Mouse (Mus musculus) heart, embryonic 10.5 days (tissue): Measurements from ENCODE around the gene Gm10715. TPM values are rescaled to one million over a fixed set of nuclear protein-coding genes. Genes with fewer than 3 reads are reported as not detected.
"Not testable (repeated sequence)": the region's sequence is repeated elsewhere in the genome, so short reads cannot be mapped to it uniquely, and the experiment has no call there.

Experiments
- DNase-seq: peaks from one replicate; pipeline ENCODE4 v3.0.0-alpha.2; 2017; ENCODE audit warnings: low spot score
- H3K27ac ChIP-seq: fragments of 300-500 bp; sonication (generic); 2 replicates; pipeline ENCODE4 v1.5.1; 2016; ENCODE audit warnings: mild to moderate bottlenecking
- H3K27me3 ChIP-seq: fragments of 300-500 bp; sonication (generic); 2 replicates; pipeline ENCODE4 v1.6.1; 2016; ENCODE audit warnings: mild to moderate bottlenecking; ENCODE audit not compliant: poor library complexity, insufficient read depth, severe bottlenecking
- H3K36me3 ChIP-seq: fragments of 300-500 bp; sonication (generic); 2 replicates; pipeline ENCODE4 v1.6.1; 2016; ENCODE audit warnings: mild to moderate bottlenecking, moderate library complexity
- H3K4me1 ChIP-seq: fragments of 300-500 bp; sonication (generic); 2 replicates; pipeline ENCODE4 v1.6.1; 2016; ENCODE audit warnings: mild to moderate bottlenecking
- H3K4me3 ChIP-seq: fragments of 300-500 bp; sonication (generic); 2 replicates; pipeline ENCODE4 v1.5.1; 2016; ENCODE audit warnings: mild to moderate bottlenecking, moderate library complexity
- H3K9me3 ChIP-seq: fragments of 300-500 bp; sonication (generic); 2 replicates; pipeline ENCODE4 v1.6.1; 2016; ENCODE audit warnings: mild to moderate bottlenecking, moderate library complexity
- WGBS: fragments of 180-500 bp; shearing (Covaris S2); methylation state at CpG from one replicate; pipeline ENCODE4 v1.1.7; 2016; 5-methylcytosine and 5-hydroxymethylcytosine counted together
- microRNA-seq: library from miRNA; unstranded; fragments of <30 nt; microRNA quantifications from one replicate; pipeline ENCODE4, GENCODE M21; 2017
- polyA plus RNA-seq: library from polyadenylated mRNA; unstranded; fragments of >200 nt; fragmentation: Nextera tagmentation; extraction: Ambion mirVana; gene quantifications from 2 replicates; pipeline ENCODE4 v1.2.1, GENCODE M21; 2016

Gm10715 gene
- polyA plus RNA-seq, 1 experiment from 2014 or later: not detected

GRCm38 (mm10) chr9:3030677-3031318 lies 5.9 kb upstream of the Gm10715 start:
- H3K4me1 ChIP-seq: not testable (repeated sequence)
- 58% methylated on average over 2 of the region's 10 CpGs for WGBS
- peak; percentile 97 for DNase-seq

GRCm38 (mm10) chr9:3034299-3034698 lies 2.4 kb upstream of the Gm10715 start, which contains the start of gene Gm17535:
Gm17535 (plus strand) TSS chr9:3034599.
- not testable (repeated sequence) for H3K27me3 ChIP-seq, DNase-seq, H3K4me3 ChIP-seq, H3K9me3 ChIP-seq, H3K27ac ChIP-seq, H3K36me3 ChIP-seq, H3K4me1 ChIP-seq
- 60% methylated on average over 1 of the region's 8 CpGs for WGBS

More at GRCm38 (mm10) chr9:3030677-3031318, 5.9 kb upstream of the Gm10715 start:
- H3K4me3 ChIP-seq, H3K36me3 ChIP-seq, H3K27me3 ChIP-seq, H3K27ac ChIP-seq, H3K9me3 ChIP-seq: not testable (repeated sequence)

- WGBS: 62% methylated on average over 4 of the region's 4 CpGs
- not testable (repeated sequence) for H3K4me3 ChIP-seq, H3K27me3 ChIP-seq, H3K36me3 ChIP-seq, H3K9me3 ChIP-seq, H3K27ac ChIP-seq, DNase-seq, H3K4me1 ChIP-seq
Measured at GRCm38 (mm10) chr9:3038161-3038560, 1.5 kb downstream of the Gm10715 start.

Small RNAs within 50 kb of the gene (microRNA-seq; reads per million reads assigned to microRNA genes)
- not detected for gene Mir101c

Other genes starting within 250 kb of the Gm10715 start
- gene Gm10722, start 36.0 kb upstream of the Gm10715 start, polyA plus RNA-seq: not detected in 2 replicates
- not detected in 2 replicates for gene Gm11168, start 33.5 kb upstream of the Gm10715 start, polyA plus RNA-seq
- not detected in 2 replicates for gene Gm10721, start 23.7 kb upstream of the Gm10715 start, polyA plus RNA-seq
- not detected in 2 replicates for gene Gm10720, start 21.2 kb upstream of the Gm10715 start, polyA plus RNA-seq
- not detected in 2 replicates for gene Gm10719, start 19.5 kb upstream of the Gm10715 start, polyA plus RNA-seq
- not detected in 2 replicates for gene Gm10718, start 13.3 kb upstream of the Gm10715 start, polyA plus RNA-seq
- not detected in 2 replicates for gene Gm10717, start 11.5 kb upstream of the Gm10715 start, polyA plus RNA-seq
- gene Gm17535, start 2.3 kb upstream of the Gm10715 start, polyA plus RNA-seq: not detected in 2 replicates